Mouse (Mus musculus) olfactory bulb, adult 2 months (tissue): Measurements from ENCODE around the gene Insig2.

Source experiments
- CTCF ChIP-seq: fragments of 200-500 bp; IDR thresholded peaks from 2 replicates; pipeline ENCODE4 v1.5.1; 2012; ENCODE audit warnings: low read depth, mild to moderate bottlenecking, low read length, moderate library complexity; ENCODE audit not compliant: insufficient read depth
- POLR2A ChIP-seq: fragments of 200-500 bp; IDR thresholded peaks from 2 replicates; pipeline ENCODE4 v1.6.1; 2012; ENCODE audit warnings: mild to moderate bottlenecking, low read depth, low read length, moderate library complexity; ENCODE audit not compliant: insufficient read depth

GRCm38 (mm10) chr1:121367257-121367656 is 34.9 kb upstream of the Insig2 start:
- TF ChIP-seq POLR2A (no peak), CTCF (no peak)
